Mouse (Mus musculus): ENCODE measurements at regions not wholly inside any gene's neighbourhood (a gene's known extent, or its start where the extent isn't known, plus 50 kb on each side); places are given as distances from the start of the nearest gene placed in this dataset.

- DNase-seq (ENCODE audit: low spot score): no peak
These were observed 356.6 kb downstream of the Cd83 start for GRCm38 (mm10) chr13:44141181-44141580.

- no peak for DNase-seq (ENCODE audit: low spot score)
These were observed 360.9 kb downstream of the Cd83 start for GRCm38 (mm10) chr13:44145441-44145840.

- DNase-seq (ENCODE audit: low spot score): no peak
These were observed 363.3 kb downstream of the Cd83 start for GRCm38 (mm10) chr13:44147841-44148240.

GRCm38 (mm10) chr13:44149499-44149898 lies 364.9 kb downstream of the Cd83 start:
- DNase-seq (ENCODE audit: low spot score): no peak

GRCm38 (mm10) chr13:44151526-44151925 lies 367.0 kb downstream of the Cd83 start:
- no peak for DNase-seq (ENCODE audit: low spot score)

GRCm38 (mm10) chr13:44152806-44153613 lies 368.4 kb downstream of the Cd83 start:
- no peak for DNase-seq (ENCODE audit: low spot score)

- DNase-seq (ENCODE audit: low spot score): no peak
These were observed 369.2 kb downstream of the Cd83 start for GRCm38 (mm10) chr13:44153784-44154183.

- DNase-seq (ENCODE audit: low spot score): no peak
These were observed 371.4 kb downstream of the Cd83 start for GRCm38 (mm10) chr13:44155956-44156355.

GRCm38 (mm10) chr13:44156546-44156945 lies 372.0 kb downstream of the Cd83 start:
- no peak for DNase-seq (ENCODE audit: low spot score)

GRCm38 (mm10) chr13:44157236-44157635 lies 372.7 kb downstream of the Cd83 start:
- DNase-seq (ENCODE audit: low spot score): no peak

GRCm38 (mm10) chr13:44158364-44158763 lies 373.8 kb downstream of the Cd83 start:
- DNase-seq (ENCODE audit: low spot score): no peak

- DNase-seq (ENCODE audit: low spot score): no peak
These were observed 374.8 kb downstream of the Cd83 start for GRCm38 (mm10) chr13:44159346-44159745.

- no peak for DNase-seq (ENCODE audit: low spot score)
These were observed 380.2 kb downstream of the Cd83 start for GRCm38 (mm10) chr13:44164746-44165145.

GRCm38 (mm10) chr13:44167186-44167585 lies 382.6 kb downstream of the Cd83 start:
- DNase-seq (ENCODE audit: low spot score): no peak

GRCm38 (mm10) chr13:44168186-44168585 lies 383.6 kb downstream of the Cd83 start:
- no peak for DNase-seq (ENCODE audit: low spot score)

GRCm38 (mm10) chr13:44171639-44172038 lies 387.1 kb downstream of the Cd83 start:
- DNase-seq (ENCODE audit: low spot score): no peak

GRCm38 (mm10) chr13:44172701-44173100 lies 388.1 kb downstream of the Cd83 start:
- DNase-seq (ENCODE audit: low spot score): no peak

- no peak for DNase-seq (ENCODE audit: low spot score)
These were observed 389.7 kb downstream of the Cd83 start for GRCm38 (mm10) chr13:44174236-44174635.

- no peak for DNase-seq (ENCODE audit: low spot score)
These were observed 390.9 kb downstream of the Cd83 start for GRCm38 (mm10) chr13:44175300-44176036.

GRCm38 (mm10) chr13:44176121-44176520 lies 391.5 kb downstream of the Cd83 start:
- DNase-seq (ENCODE audit: low spot score): no peak

GRCm38 (mm10) chr13:44178006-44178405 lies 393.4 kb downstream of the Cd83 start:
- DNase-seq (ENCODE audit: low spot score): no peak

GRCm38 (mm10) chr13:44180384-44180783 lies 395.8 kb downstream of the Cd83 start:
- DNase-seq (ENCODE audit: low spot score): no peak

GRCm38 (mm10) chr13:44182544-44183191 lies 398.1 kb downstream of the Cd83 start:
- no peak for DNase-seq (ENCODE audit: low spot score)

Measured in urinary bladder, postnatal 25 days (tissue).